Mouse (Mus musculus): Measurements from ENCODE around the gene Grhl1.

Grhl1 gene

GRCm38 (mm10) chr12:24644125-24644571 is 72.1 kb downstream of the Grhl1 start:
- DNase-seq (ENCODE audit: low spot score) = no peak

- no peak for DNase-seq (ENCODE audit: low spot score)
These were observed 73.8 kb downstream of the Grhl1 start for GRCm38 (mm10) chr12:24645901-24646300.

GRCm38 (mm10) chr12:24648094-24648493 is 76.0 kb downstream of the Grhl1 start:
- no peak for DNase-seq (ENCODE audit: low spot score)

- DNase-seq (ENCODE audit: low spot score) = no peak
These were observed 78.5 kb downstream of the Grhl1 start for GRCm38 (mm10) chr12:24650415-24651062.

- peak; percentile 98 for DNase-seq (ENCODE audit: low spot score)
These were observed 79.0 kb downstream of the Grhl1 start, which contains the start of gene Klf11 for GRCm38 (mm10) chr12:24651063-24651557. Gene Klf11, plus strand, starts transcription at chr12:24651274.

GRCm38 (mm10) chr12:24651642-24652342 is 79.7 kb downstream of the Grhl1 start:
- DNase-seq (ENCODE audit: low spot score) = peak; percentile 97

- DNase-seq (ENCODE audit: low spot score) = no peak
These were observed 82.2 kb downstream of the Grhl1 start for GRCm38 (mm10) chr12:24654065-24654862.

GRCm38 (mm10) chr12:24656436-24656835 is 84.4 kb downstream of the Grhl1 start:
- no peak for DNase-seq (ENCODE audit: low spot score)

- DNase-seq (ENCODE audit: low spot score) = no peak
These were observed 86.9 kb downstream of the Grhl1 start for GRCm38 (mm10) chr12:24658998-24659397.

- no peak for DNase-seq (ENCODE audit: low spot score)
These were observed 87.8 kb downstream of the Grhl1 start for GRCm38 (mm10) chr12:24659923-24660322.

- DNase-seq (ENCODE audit: low spot score) = no peak
These were observed 89.0 kb downstream of the Grhl1 start for GRCm38 (mm10) chr12:24661100-24661499.

- no peak for DNase-seq (ENCODE audit: low spot score)
These were observed 90.0 kb downstream of the Grhl1 start for GRCm38 (mm10) chr12:24662131-24662530.
